Mouse (Mus musculus) heart, adult 2 months (tissue): ENCODE results near the gene Slc2a1. TPM values are rescaled to one million over a fixed set of nuclear protein-coding genes. Genes with fewer than 3 reads are reported as not detected.

ENCODE experiments used
- DNase-seq, 2 experiments: peaks; one replicate each; pipeline ENCODE4 v3.0.0; 2021
- H3K27ac ChIP-seq: fragments of 200-600 bp; 2 replicates; pipeline ENCODE4 v1.8.1; 2022
- H3K27me3 ChIP-seq: fragments of 200-500 bp; 2 replicates; pipeline ENCODE4 v1.6.1; 2012; ENCODE audit warnings: mild to moderate bottlenecking, low read length, inconsistent platforms, mixed read lengths; ENCODE audit not compliant: control insufficient read depth, insufficient read depth
- H3K36me3 ChIP-seq: fragments of 200-500 bp; 2 replicates; pipeline ENCODE4 v1.6.1; 2012; ENCODE audit warnings: low read length, inconsistent platforms; ENCODE audit not compliant: control insufficient read depth, insufficient read depth
- H3K4me1 ChIP-seq: fragments of 200-500 bp; 2 replicates; pipeline ENCODE4 v1.6.1; 2011; ENCODE audit warnings: low read length; ENCODE audit not compliant: control insufficient read depth, insufficient read depth
- H3K4me3 ChIP-seq: fragments of 200-600 bp; 2 replicates; pipeline ENCODE4 v1.8.1; 2022
- H3K79me2 ChIP-seq: fragments of 200-500 bp; replicated peaks from 2 replicates; pipeline ENCODE4 v1.6.1; 2012; ENCODE audit warnings: mild to moderate bottlenecking, inconsistent platforms, low read length, moderate library complexity, mixed read lengths; ENCODE audit not compliant: control insufficient read depth, insufficient read depth
- H3K9ac ChIP-seq: fragments of 200-500 bp; 2 replicates; pipeline ENCODE4 v1.6.1; 2012; ENCODE audit warnings: low read depth, mild to moderate bottlenecking, control low read depth, inconsistent platforms, low read length, mixed read lengths
- CTCF ChIP-seq: fragments of 200-600 bp; IDR thresholded peaks from 2 replicates; pipeline ENCODE4 v1.8.1; 2022; ENCODE audit warnings: antibody characterized with exemption, mild to moderate bottlenecking, moderate library complexity
- EP300 ChIP-seq: fragments of 200-500 bp; IDR thresholded peaks from 2 replicates; pipeline ENCODE4 v1.6.1; 2011; ENCODE audit warnings: low read depth, low read length, control low read depth; ENCODE audit not compliant: insufficient read depth
- POLR2A ChIP-seq: fragments of 200-500 bp; IDR thresholded peaks from 2 replicates; pipeline ENCODE4 v1.6.1; 2011; ENCODE audit warnings: mild to moderate bottlenecking, low read depth, low read length, control low read depth; ENCODE audit not compliant: insufficient read depth
- WGBS: fragments of 180-500 bp; shearing (Covaris S2); methylation state at CpG from one replicate; pipeline ENCODE4 v1.1.7; 2018; 5-methylcytosine and 5-hydroxymethylcytosine counted together
- intact Hi-C: fragments of 180-260 bp; cut with DNase I; formaldehyde crosslinking; loops from one replicate; pipeline ENCODE4 v1.15.1; 2025
- polyA plus RNA-seq: library from polyadenylated mRNA; depleted of rRNA; stranded (reverse); fragments of >200 nt; gene quantifications from 2 replicates; pipeline ENCODE4 v1.2.3, GENCODE M21; 2012
- total RNA-seq, 2 experiments: library from RNA; stranded (reverse); gene quantifications; 2 replicates each; pipeline ENCODE4 v1.2.3; 2021

Gene Slc2a1
- total and polyA plus RNA-seq, 3 experiments, result 8.9 to 18.9 (median 16.6) TPM

GRCm38 (mm10) chr4:119147347-119147746, 38.8 kb downstream of the Slc2a1 start:
- 79% methylated on average over 5 of the region's 5 CpGs for WGBS
- intact Hi-C loops, result no loop called here

GRCm38 (mm10) chr4:119148741-119149140, 40.2 kb downstream of the Slc2a1 start:
- TF ChIP-seq EP300, result no peak
- TF ChIP-seq CTCF, result no peak
- no peak for TF ChIP-seq POLR2A
- 74% methylated on average over 11 of the region's 11 CpGs for WGBS
- DNase-seq, result no peak
- Histone ChIP-seq H3K27ac (no peak overlapping the region), H3K79me2 (no peaks in the 10 kb centered on the region), H3K36me3 (no peaks in the 10 kb centered on the region), H3K4me1 (no peaks in the 10 kb centered on the region), H3K27me3 (no peaks in the 10 kb centered on the region), H3K4me3 (no peak overlapping the region), H3K9ac (no peak overlapping the region)
- intact Hi-C loops, result no loop called here

More at GRCm38 (mm10) chr4:119147347-119147746, 38.8 kb downstream of the Slc2a1 start:
- no peaks in the 10 kb centered on the region for H3K27me3 ChIP-seq
- no peaks in the 10 kb centered on the region for H3K4me1 ChIP-seq
- no peak for DNase-seq
- H3K79me2 ChIP-seq, result no peaks in the 10 kb centered on the region
- no peak overlapping the region for H3K27ac ChIP-seq
- no peaks in the 10 kb centered on the region for H3K36me3 ChIP-seq
- no peak overlapping the region for H3K4me3 ChIP-seq
- TF ChIP-seq EP300 (no peak), CTCF (no peak), POLR2A (no peak)
- H3K9ac ChIP-seq, result no peak overlapping the region

GRCm38 (mm10) chr4:119157186-119157585, 48.7 kb downstream of the Slc2a1 start:
- TF ChIP-seq EP300 (no peak), CTCF (peak; percentile 76)
- Histone ChIP-seq H3K27me3 (no peaks in the 10 kb centered on the region), H3K4me3 (no peak overlapping the region), H3K27ac (no peak overlapping the region), H3K79me2 (no peaks in the 10 kb centered on the region), H3K36me3 (no peaks in the 10 kb centered on the region), H3K4me1 (no peaks in the 10 kb centered on the region), H3K9ac (no peak overlapping the region)
- intact Hi-C loops, result loop anchor here (2.0 kb wide), 1 partner anchor 48 kb away; no protein-coding TSS in a partner anchor
- peak; percentile 35 to 72 for DNase-seq
- WGBS, result 24% methylated on average over 2 of the region's 2 CpGs

GRCm38 (mm10) chr4:119157891-119158290, 49.4 kb downstream of the Slc2a1 start:
- Histone ChIP-seq H3K9ac (no peak overlapping the region), H3K27me3 (no peaks in the 10 kb centered on the region), H3K36me3 (no peaks in the 10 kb centered on the region), H3K4me1 (no peaks in the 10 kb centered on the region), H3K27ac (no peak overlapping the region), H3K4me3 (no peak overlapping the region), H3K79me2 (no peaks in the 10 kb centered on the region)
- intact Hi-C loops, result loop anchor here (2.0 kb wide), 1 partner anchor 47 kb away; no protein-coding TSS in a partner anchor
- 72% methylated on average over 5 of the region's 5 CpGs for WGBS
- TF ChIP-seq POLR2A (no peak), EP300 (no peak), CTCF (no peak)
- DNase-seq, result no peak

GRCm38 (mm10) chr4:119161358-119161757, 52.8 kb downstream of the Slc2a1 start:
- Histone ChIP-seq H3K9ac (no peak overlapping the region), H3K36me3 (no peaks in the 10 kb centered on the region), H3K4me1 (no peaks in the 10 kb centered on the region), H3K79me2 (no peaks in the 10 kb centered on the region), H3K4me3 (no peak overlapping the region), H3K27me3 (no peaks in the 10 kb centered on the region), H3K27ac (no peak overlapping the region)
- WGBS, result 72% methylated on average over 3 of the region's 3 CpGs
- intact Hi-C loops, result no loop called here
- TF ChIP-seq POLR2A (no peak), CTCF (no peak), EP300 (no peak)
- no peak for DNase-seq

GRCm38 (mm10) chr4:119162990-119163389, 54.5 kb downstream of the Slc2a1 start:
- DNase-seq, result no peak
- H3K4me3 ChIP-seq, result no peak overlapping the region
- no peak overlapping the region for H3K27ac ChIP-seq
- no peaks in the 10 kb centered on the region for H3K36me3 ChIP-seq
- H3K79me2 ChIP-seq, result no peaks in the 10 kb centered on the region
- H3K4me1 ChIP-seq, result no peaks in the 10 kb centered on the region; the same call in 1 of the 2 replicates
- no peaks in the 10 kb centered on the region for H3K27me3 ChIP-seq
- 78% methylated on average over 4 of the region's 4 CpGs for WGBS
- no peak for TF ChIP-seq POLR2A
- TF ChIP-seq CTCF, result 0 out of 2 replicates have a peak, but pooled peaks have one; percentile 6
- no peak for TF ChIP-seq EP300
- intact Hi-C loops, result no loop called here
- no peak overlapping the region for H3K9ac ChIP-seq
